Mouse (Mus musculus) lung, postnatal 0 days (tissue): ENCODE measurements at regions not wholly inside any gene's neighbourhood (a gene's known extent, or its start where the extent isn't known, plus 50 kb on each side); places are given as distances from the start of the nearest gene placed in this dataset.
"Not testable (repeated sequence)": the region's sequence is repeated elsewhere in the genome, so short reads cannot be mapped to it uniquely, and the experiment has no call there.

ENCODE experiments used
- ATAC-seq: fragments of 200-750 bp; cut with Nextera tagmentation; 2 replicates; pipeline ENCODE4 v1.8.0; 2017; ENCODE audit warnings: moderate library complexity
- DNase-seq: peaks from one replicate; pipeline ENCODE4 v3.0.0-alpha.2; 2016; ENCODE audit warnings: low spot score
- H3K27ac ChIP-seq: fragments of 300-500 bp; sonication (generic); 2 replicates; pipeline ENCODE4 v1.5.1; 2014; ENCODE audit warnings: antibody characterized with exemption, mild to moderate bottlenecking, low read length, mixed read lengths
- H3K27me3 ChIP-seq: fragments of 300-500 bp; sonication (generic); replicated peaks from 2 replicates; pipeline ENCODE4 v1.6.1; 2014; ENCODE audit warnings: low read length, mixed read lengths; ENCODE audit not compliant: insufficient read depth
- H3K36me3 ChIP-seq: fragments of 300-500 bp; sonication (generic); 2 replicates; pipeline ENCODE4 v1.6.1; 2014; ENCODE audit warnings: low read length, mixed read lengths; ENCODE audit not compliant: insufficient read depth
- H3K4me1 ChIP-seq: fragments of 300-500 bp; sonication (generic); 2 replicates; pipeline ENCODE4 v1.6.1; 2014; ENCODE audit warnings: antibody characterized with exemption, low read depth, low read length, mixed read lengths; ENCODE audit not compliant: insufficient read depth
- H3K4me2 ChIP-seq: fragments of 300-500 bp; sonication (generic); replicated peaks from 2 replicates; pipeline ENCODE4 v1.6.1; 2014; ENCODE audit warnings: low read depth, mild to moderate bottlenecking, low read length, moderate library complexity, mixed read lengths
- H3K4me3 ChIP-seq: fragments of 300-500 bp; sonication (generic); 2 replicates; pipeline ENCODE4 v1.5.1; 2014; ENCODE audit warnings: low read depth, low read length
- H3K9ac ChIP-seq: fragments of 300-500 bp; sonication (generic); replicated peaks from 2 replicates; pipeline ENCODE4 v1.6.1; 2014; ENCODE audit warnings: low read depth, mild to moderate bottlenecking
- H3K9me3 ChIP-seq: fragments of 300-500 bp; sonication (generic); 2 replicates; pipeline ENCODE4 v1.6.1; 2016; ENCODE audit warnings: low read length, mixed read lengths
- CTCF ChIP-seq: IDR thresholded peaks from 2 replicates; pipeline ENCODE4 v1.5.1; 2016; ENCODE audit warnings: antibody characterized with exemption, mild to moderate bottlenecking
- EP300 ChIP-seq: IDR thresholded peaks from 2 replicates; pipeline ENCODE4 v1.6.1; 2016; ENCODE audit warnings: antibody characterized with exemption, mild to moderate bottlenecking, control low read depth
- WGBS: fragments of 180-500 bp; shearing (Covaris S2); extraction: QIAGEN DNeasy Blood & Tissue Kit; methylation state at CpG from one replicate; pipeline ENCODE4 v1.1.7; 2014; 5-methylcytosine and 5-hydroxymethylcytosine counted together

DNA sequence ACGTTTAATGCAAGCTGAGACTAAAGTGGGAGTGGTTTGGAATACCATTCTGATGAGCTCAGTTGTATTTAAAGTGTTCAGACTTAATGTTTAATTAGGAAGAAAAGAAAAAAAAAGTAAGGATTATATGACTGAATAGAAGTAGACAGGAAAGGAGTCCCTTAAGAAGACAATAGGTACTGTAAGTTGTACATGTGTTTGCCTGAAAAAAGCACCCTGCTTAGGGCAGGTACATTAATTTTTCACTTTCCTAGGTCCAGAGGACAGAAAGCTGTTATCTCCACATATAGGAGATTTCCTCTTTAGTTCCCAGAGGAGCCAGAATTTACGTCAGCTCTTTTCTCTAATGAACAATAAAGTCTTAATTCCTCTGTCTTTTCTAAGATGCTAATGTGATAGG, 58.5 kb downstream of the Olfr987 start:
- 27% methylated on average over 2 of the region's 2 CpGs for WGBS
- H3K9ac ChIP-seq: no peak overlapping the region
- H3K27me3 ChIP-seq: no peaks in the 10 kb centered on the region
- no peak overlapping the region for H3K27ac ChIP-seq
- H3K36me3 ChIP-seq: no peaks in the 10 kb centered on the region
- ATAC-seq (peak; percentile 79), DNase-seq (peak; percentile 53)
- no peaks in the 10 kb centered on the region for H3K4me1 ChIP-seq
- no peak overlapping the region for H3K4me2 ChIP-seq
- H3K4me3 ChIP-seq: no peak overlapping the region
- TF ChIP-seq EP300 (no peak), CTCF (no peak)
- no peaks in the 10 kb centered on the region for H3K9me3 ChIP-seq

DNA sequence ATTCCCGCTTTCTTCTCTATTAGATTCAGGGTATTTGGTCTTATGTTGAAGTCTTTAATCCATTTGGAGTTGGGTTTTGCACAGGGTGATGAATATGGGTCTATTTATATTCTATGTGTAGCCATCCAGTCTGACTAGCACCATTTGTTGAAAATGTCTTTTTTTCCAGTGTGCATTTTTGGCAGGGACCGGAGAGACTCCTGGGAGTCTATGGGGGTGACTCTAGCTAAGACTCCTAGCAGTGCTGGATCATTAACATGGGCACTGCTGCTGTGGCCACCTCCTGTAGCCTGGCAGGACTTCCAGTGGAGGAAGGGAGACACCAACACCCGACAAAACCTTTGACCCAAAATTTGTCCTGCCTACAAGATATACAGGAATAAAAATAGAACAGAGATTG, 61.0 kb downstream of the Olfr987 start:
- no peaks in the 10 kb centered on the region for H3K36me3 ChIP-seq
- H3K9me3 ChIP-seq: no peaks in the 10 kb centered on the region
- H3K27ac ChIP-seq: no peak overlapping the region
- H3K4me3 ChIP-seq: no peak overlapping the region
- H3K27me3 ChIP-seq: no peaks in the 10 kb centered on the region
- no peak overlapping the region for H3K4me2 ChIP-seq
- 80% methylated on average over 3 of the region's 3 CpGs for WGBS
- ATAC-seq: no peak
- no peak for TF ChIP-seq EP300
- no peak for TF ChIP-seq CTCF
- DNase-seq: no peak
- H3K9ac ChIP-seq: no peak overlapping the region
- H3K4me1 ChIP-seq: no peaks in the 10 kb centered on the region

DNA sequence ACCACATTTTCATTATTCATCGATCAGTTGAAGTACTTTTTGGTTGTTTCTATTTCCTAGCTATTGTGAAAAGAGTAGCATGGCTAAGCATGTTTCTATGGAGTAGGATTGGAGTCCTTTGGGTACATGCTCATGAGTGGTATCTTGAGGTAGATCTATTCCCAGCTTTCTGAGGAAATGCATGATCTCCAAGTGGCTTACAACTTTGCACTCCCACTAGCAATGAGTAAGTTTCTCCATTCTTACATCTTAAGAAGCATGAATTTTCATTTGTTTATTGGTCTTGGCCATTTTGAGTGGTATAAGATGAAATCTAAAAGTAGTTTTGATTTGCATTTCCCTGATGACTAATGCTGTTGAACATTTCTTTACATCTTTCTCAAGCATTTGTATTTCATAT, 61.7 kb downstream of the Olfr987 start:
- TF ChIP-seq EP300 (no peak), CTCF (no peak)
- Histone ChIP-seq H3K36me3 (no peaks in the 10 kb centered on the region), H3K4me1 (no peaks in the 10 kb centered on the region), H3K4me2 (no peak overlapping the region), H3K27me3 (no peaks in the 10 kb centered on the region), H3K4me3 (no peak overlapping the region), H3K27ac (no peak overlapping the region), H3K9ac (no peak overlapping the region), H3K9me3 (no peaks in the 10 kb centered on the region)
- WGBS: 93% methylated on average over 1 of the region's 1 CpGs
- ATAC-seq (no peak), DNase-seq (no peak)

DNA sequence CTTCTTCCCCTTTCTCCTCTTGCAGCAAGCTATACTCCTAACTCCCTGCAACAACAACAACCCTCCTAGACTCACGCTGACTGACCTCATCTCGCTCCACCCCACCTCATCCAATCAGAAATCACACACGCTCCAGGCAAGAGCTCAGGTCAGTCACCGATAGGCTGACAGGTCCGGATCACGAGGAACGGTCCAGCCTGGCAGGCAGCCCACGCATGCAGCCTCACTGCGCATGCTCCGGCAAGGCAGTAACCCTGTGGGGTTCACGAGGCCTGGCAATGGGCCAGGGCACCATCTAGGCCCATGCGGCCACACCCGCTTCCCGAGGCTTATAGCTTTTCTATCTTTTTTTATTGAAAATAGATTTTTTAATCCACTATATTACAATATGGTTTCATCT, 69.8 kb upstream of the Lrrc55 start:
- H3K27me3 ChIP-seq, H3K27ac ChIP-seq, H3K36me3 ChIP-seq, DNase-seq, ATAC-seq, H3K9ac ChIP-seq, H3K4me1 ChIP-seq, H3K9me3 ChIP-seq, H3K4me2 ChIP-seq, H3K4me3 ChIP-seq: not testable (repeated sequence)
- WGBS: 82% methylated on average over 14 of the region's 14 CpGs

DNA sequence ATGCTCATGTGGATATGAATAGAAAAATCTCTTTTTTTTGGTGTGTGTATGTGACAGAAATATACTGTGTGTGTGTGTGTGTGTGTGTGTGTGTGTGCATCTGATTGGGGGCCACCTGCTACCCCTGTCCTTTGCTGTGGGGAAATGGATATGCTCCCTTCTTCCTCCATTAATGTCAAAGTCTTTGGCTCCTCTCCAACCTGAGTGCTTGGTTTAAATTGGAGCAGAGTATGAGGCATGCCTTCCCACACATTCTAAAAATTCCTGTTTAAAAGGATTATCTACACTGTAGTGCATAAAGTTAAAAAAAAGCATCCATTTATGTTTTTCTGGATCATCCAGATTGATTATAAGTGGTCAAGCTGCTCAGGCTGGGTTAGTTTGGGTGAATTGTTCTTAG, 68.7 kb upstream of the Lrrc55 start:
- H3K27me3 ChIP-seq: no peaks in the 10 kb centered on the region
- no peak overlapping the region for H3K27ac ChIP-seq
- DNase-seq: no peak
- H3K4me2 ChIP-seq: no peak overlapping the region
- H3K4me1 ChIP-seq: no peaks in the 10 kb centered on the region
- no peak for TF ChIP-seq EP300
- TF ChIP-seq CTCF: no peak
- H3K9me3 ChIP-seq: no peaks in the 10 kb centered on the region
- no peak for ATAC-seq
- H3K36me3 ChIP-seq: no peaks in the 10 kb centered on the region
- H3K4me3 ChIP-seq: no peak overlapping the region
- no peak overlapping the region for H3K9ac ChIP-seq

DNA sequence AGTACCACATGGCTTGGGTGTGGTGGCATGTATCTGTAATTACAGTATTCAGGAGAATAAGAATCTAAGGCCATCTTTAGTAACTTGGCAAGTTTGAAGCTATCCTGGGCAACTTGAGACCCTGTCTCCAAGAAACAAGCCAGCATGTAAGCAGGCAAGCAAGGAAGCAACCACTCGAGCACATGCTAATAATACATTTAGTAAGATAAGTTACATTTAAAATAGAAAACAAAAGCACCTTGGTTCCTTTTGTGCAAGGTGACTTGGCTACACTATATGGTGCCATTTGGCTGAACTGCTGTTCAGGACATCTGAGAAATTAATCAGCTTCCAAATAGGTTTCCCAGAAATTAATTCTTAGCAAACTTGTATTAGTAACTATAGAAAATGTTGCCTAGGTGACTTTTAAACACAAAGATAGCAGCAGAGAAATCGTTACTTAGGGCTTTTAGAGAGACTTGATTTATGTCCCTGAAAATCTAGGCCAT, 68.1 kb upstream of the Lrrc55 start:
- Histone ChIP-seq H3K27me3 (no peaks in the 10 kb centered on the region), H3K4me2 (no peak overlapping the region), H3K36me3 (no peaks in the 10 kb centered on the region), H3K27ac (no peak overlapping the region), H3K4me1 (no peaks in the 10 kb centered on the region), H3K9ac (no peak overlapping the region), H3K9me3 (no peaks in the 10 kb centered on the region), H3K4me3 (no peak overlapping the region)
- 48% methylated on average over 2 of the region's 2 CpGs for WGBS
- TF ChIP-seq CTCF (no peak), EP300 (no peak)
- no peak for DNase-seq
- ATAC-seq: no peak

DNA sequence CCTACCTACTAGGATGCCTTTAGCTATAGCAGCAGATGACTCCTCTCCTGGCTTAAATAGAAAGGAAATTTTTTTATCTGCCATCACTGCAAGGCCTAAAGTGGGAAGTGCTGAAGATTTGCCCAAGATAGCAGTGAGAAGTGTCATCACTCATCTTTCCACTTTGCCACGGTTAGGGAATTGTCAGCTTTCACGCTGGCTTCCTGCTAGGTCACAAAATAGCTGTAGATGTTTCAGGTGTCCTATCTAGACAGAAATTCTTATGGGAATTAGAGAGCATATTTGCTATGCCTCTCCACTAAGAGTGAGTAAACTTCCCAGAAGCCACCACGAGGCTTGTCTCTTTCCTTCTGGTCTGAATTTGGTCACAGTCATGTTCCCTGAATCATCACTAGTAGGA, 60.4 kb upstream of the Lrrc55 start:
- TF ChIP-seq CTCF (no peak), EP300 (no peak)
- H3K36me3 ChIP-seq: no peaks in the 10 kb centered on the region
- ATAC-seq (no peak), DNase-seq (no peak)
- 62% methylated on average over 3 of the region's 3 CpGs for WGBS
- no peaks in the 10 kb centered on the region for H3K27me3 ChIP-seq
- H3K27ac ChIP-seq: no peak overlapping the region
- no peak overlapping the region for H3K9ac ChIP-seq
- H3K4me2 ChIP-seq: no peak overlapping the region
- H3K4me1 ChIP-seq: peaks cover 8% of the 10 kb centered on the region; the same call in 1 of the 2 replicates
- no peak overlapping the region for H3K4me3 ChIP-seq
- H3K9me3 ChIP-seq: no peaks in the 10 kb centered on the region
